Mouse (Mus musculus) gastrocnemius, postnatal 4 days (tissue): ENCODE measurements at regions not wholly inside any gene's neighbourhood (a gene's known extent, or its start where the extent isn't known, plus 50 kb on each side); places are given as distances from the start of the nearest gene placed in this dataset.

Experiments used
- DNase-seq, 2 experiments: peaks; one replicate each; pipeline ENCODE4 v3.0.0; 2021 to 2022; ENCODE audit warnings: low spot score in 2 of 2, mixed read lengths in 2 of 2

- no peak for DNase-seq
Measured at GRCm38 (mm10) chr2:84173450-84173849, 183.1 kb downstream of the Gm13691 start.

GRCm38 (mm10) chr2:84183624-84184287 is 193.4 kb downstream of the Gm13691 start:
- no peak for DNase-seq

GRCm38 (mm10) chr2:84184288-84185015 is 194.1 kb downstream of the Gm13691 start:
- no peak for DNase-seq

- no peak for DNase-seq
Measured at GRCm38 (mm10) chr2:84185016-84185330, 194.6 kb downstream of the Gm13691 start.

GRCm38 (mm10) chr2:84186126-84186701 is 195.9 kb downstream of the Gm13691 start:
- DNase-seq = peak; percentile 31 to 63

- DNase-seq = no peak
Measured at GRCm38 (mm10) chr2:84187456-84187855, 197.1 kb downstream of the Gm13691 start.

- no peak for DNase-seq
Measured at GRCm38 (mm10) chr2:84189302-84189701, 198.9 kb downstream of the Gm13691 start.

- no peak for DNase-seq
Measured at GRCm38 (mm10) chr2:84217116-84217515, 208.1 kb downstream of the Calcrl start.

- DNase-seq = no peak
Measured at GRCm38 (mm10) chr2:84222049-84222448, 203.2 kb downstream of the Calcrl start.

GRCm38 (mm10) chr2:84229777-84230176 is 195.4 kb downstream of the Calcrl start:
- DNase-seq = no peak

GRCm38 (mm10) chr2:84235641-84236040 is 189.6 kb downstream of the Calcrl start:
- DNase-seq = no peak

- no peak for DNase-seq
Measured at GRCm38 (mm10) chr2:84241244-84241643, 184.0 kb downstream of the Calcrl start.

- DNase-seq = no peak
Measured at GRCm38 (mm10) chr2:84241986-84242385, 183.2 kb downstream of the Calcrl start.

GRCm38 (mm10) chr2:84245900-84246299 is 179.3 kb downstream of the Calcrl start:
- DNase-seq = no peak

GRCm38 (mm10) chr2:84246562-84246961 is 178.6 kb downstream of the Calcrl start:
- DNase-seq = no peak

- no peak for DNase-seq
Measured at GRCm38 (mm10) chr2:84248169-84248568, 177.0 kb downstream of the Calcrl start.

GRCm38 (mm10) chr2:84249871-84250270 is 175.3 kb downstream of the Calcrl start:
- DNase-seq = no peak

- DNase-seq = no peak
Measured at GRCm38 (mm10) chr2:84252076-84252475, 173.1 kb downstream of the Calcrl start.

GRCm38 (mm10) chr2:84258339-84259006 is 166.7 kb downstream of the Calcrl start:
- DNase-seq = no peak

GRCm38 (mm10) chr2:84259222-84259621 is 166.0 kb downstream of the Calcrl start:
- no peak for DNase-seq

GRCm38 (mm10) chr2:84260701-84261100 is 164.5 kb downstream of the Calcrl start:
- DNase-seq = no peak

- no peak for DNase-seq
Measured at GRCm38 (mm10) chr2:84261481-84261880, 163.7 kb downstream of the Calcrl start.
